Mouse (Mus musculus) spleen, adult 12 weeks (tissue): ENCODE data around the gene Cfap70.

Experiments
- DNase-seq: peaks from one replicate; pipeline ENCODE4 v3.0.0; 2022; ENCODE audit warnings: low spot score

Cfap70 gene

DNA sequence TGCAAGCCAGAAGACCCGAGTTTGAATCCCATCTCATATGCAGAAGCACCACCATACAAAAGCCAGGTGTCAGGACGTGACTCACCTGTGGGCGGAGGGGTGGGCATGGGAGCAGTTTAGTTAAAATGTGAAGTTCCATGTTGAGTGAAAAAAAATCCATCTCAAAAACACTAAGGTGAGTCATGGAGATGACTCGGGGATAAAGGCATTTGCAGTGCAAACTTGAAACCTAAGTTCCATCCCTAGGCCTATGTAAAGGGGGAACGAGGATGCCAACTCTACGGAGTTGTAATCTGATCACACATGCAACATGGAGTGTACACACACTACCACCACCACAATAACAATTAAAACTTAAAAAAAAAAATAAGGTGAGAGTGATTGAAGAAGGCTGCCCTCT lies 29.0 kb downstream of the Cfap70 start:
- no peak for DNase-seq

DNA sequence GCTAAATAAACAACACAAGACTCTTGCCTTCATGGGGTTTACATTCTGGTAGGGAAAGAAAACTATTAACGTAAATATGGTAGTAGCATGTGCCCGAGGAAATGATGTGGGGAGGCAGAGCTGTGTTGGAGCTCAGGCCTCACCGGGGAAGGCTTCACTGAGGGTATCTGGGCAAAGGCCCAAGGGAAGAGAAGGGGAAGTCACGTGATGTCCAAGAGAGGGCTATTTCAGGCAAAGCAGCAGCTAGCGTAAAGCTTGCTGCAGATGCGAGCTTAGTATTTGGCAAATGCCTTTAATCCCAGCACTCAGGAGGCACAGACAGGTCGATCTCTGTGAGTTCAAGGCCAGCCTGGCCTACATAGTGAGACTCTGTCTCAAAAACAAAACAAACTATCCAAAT lies 29.8 kb downstream of the Cfap70 start:
- no peak for DNase-seq

DNA sequence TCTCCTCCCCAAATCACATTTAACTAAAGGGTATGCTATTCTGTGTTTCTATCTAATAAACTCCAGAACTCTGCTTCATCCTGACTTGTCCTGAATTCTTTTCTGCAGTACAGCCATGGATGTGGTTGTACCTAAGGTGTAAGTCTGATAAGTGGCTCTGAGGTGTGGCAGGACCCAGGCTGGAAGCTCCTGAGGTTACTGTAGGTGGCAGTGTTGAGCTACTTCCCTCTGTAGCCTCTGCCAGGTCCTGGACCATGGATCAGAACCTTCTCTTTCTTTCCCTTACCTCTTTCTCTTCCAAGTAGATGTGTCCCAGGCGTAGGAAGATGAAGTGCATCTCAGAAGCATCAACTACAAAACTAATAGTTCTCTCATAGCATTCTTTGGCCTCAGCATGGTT lies 52.0 kb downstream of the Cfap70 start:
- no peak for DNase-seq

GRCm38 (mm10) chr14:20398864-20399263 lies 53.2 kb downstream of the Cfap70 start:
- DNase-seq, result no peak

- no peak for DNase-seq
Measured at GRCm38 (mm10) chr14:20397220-20397619, 54.8 kb downstream of the Cfap70 start.

- peak; percentile 92 for DNase-seq
Measured at GRCm38 (mm10) chr14:20393205-20393913, 58.7 kb downstream of the Cfap70 start, which contains the start of gene Mrps16. Gene Mrps16 (minus strand): TSS chr14:20393634.

GRCm38 (mm10) chr14:20392326-20392725 lies 59.7 kb downstream of the Cfap70 start:
- no peak for DNase-seq

- DNase-seq, result no peak
Measured at GRCm38 (mm10) chr14:20389446-20390079, 62.5 kb downstream of the Cfap70 start.

DNA sequence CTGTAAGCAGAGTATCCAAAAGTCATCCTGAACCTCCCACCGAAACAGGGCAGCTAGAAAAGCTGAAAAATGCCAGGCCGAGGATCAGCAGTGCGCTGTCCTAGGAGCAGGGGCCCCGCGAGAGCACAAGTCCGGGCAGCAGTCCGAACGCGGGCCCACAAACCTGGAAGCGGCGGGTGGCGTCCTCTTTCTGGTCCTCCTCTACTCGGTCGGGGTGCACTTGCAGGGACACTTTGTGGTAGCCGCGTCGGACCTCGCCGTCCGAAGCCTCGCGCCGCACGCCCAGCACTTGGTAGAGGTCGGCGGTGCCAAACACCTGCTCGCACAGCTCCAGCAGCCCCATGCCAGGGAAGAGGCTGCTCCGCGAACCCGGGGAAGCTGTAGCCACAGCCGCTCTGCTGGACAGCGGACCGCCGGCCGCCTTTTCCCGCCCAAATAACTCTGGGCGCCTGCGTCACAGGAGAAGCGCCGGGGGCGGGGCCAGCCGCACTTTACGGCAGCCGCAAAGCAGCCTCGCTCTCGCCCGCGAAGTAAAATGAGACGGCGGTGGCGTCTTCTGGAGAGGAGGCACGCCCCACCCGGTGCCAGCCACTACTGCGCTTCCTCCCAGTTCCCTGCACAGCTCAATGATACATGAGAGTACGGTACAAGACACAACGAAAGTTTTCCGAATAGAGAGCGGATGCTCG lies 63.4 kb downstream of the Cfap70 start, which contains the start of gene Dnajc9:
Dnajc9 (minus strand) TSS at position 470 of the 689 bp plus-strand sequence.
- peak; percentile 91 for DNase-seq

- peak; percentile 22 for DNase-seq
Measured at GRCm38 (mm10) chr14:20379753-20380430, 72.1 kb downstream of the Cfap70 start.

GRCm38 (mm10) chr14:20379087-20379640 lies 72.9 kb downstream of the Cfap70 start:
- DNase-seq, result no peak

- peak; percentile 61 for DNase-seq
Measured at GRCm38 (mm10) chr14:20378313-20379061, 73.5 kb downstream of the Cfap70 start.

DNA sequence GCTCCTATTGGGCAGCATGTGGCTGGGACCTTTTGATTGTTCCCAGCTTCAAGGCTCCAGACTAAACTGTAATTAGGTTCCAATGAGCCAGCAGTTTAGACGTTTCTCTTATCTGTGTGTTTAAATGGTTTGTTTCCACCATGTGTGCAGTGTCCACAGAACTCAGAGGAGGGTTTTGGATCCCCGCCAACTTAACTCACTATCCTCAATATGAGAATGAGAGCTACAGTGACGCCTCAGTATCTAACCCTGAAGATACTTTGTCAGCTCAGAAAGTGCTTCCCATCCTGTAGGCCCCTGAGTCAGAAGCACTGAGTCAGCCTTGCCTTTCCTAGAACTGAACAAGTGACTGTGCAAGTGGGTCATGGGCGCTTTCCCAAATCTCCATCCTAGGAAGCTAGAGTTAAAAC lies 74.9 kb downstream of the Cfap70 start:
- no peak for DNase-seq

GRCm38 (mm10) chr14:20371854-20372253 lies 80.2 kb downstream of the Cfap70 start:
- no peak for DNase-seq

- peak; percentile 24 for DNase-seq
Measured at GRCm38 (mm10) chr14:20370798-20371197, 81.2 kb downstream of the Cfap70 start.

GRCm38 (mm10) chr14:20368271-20368670 lies 83.8 kb downstream of the Cfap70 start:
- no peak for DNase-seq

- no peak for DNase-seq
Measured at GRCm38 (mm10) chr14:20363230-20363629, 88.8 kb downstream of the Cfap70 start.

DNA sequence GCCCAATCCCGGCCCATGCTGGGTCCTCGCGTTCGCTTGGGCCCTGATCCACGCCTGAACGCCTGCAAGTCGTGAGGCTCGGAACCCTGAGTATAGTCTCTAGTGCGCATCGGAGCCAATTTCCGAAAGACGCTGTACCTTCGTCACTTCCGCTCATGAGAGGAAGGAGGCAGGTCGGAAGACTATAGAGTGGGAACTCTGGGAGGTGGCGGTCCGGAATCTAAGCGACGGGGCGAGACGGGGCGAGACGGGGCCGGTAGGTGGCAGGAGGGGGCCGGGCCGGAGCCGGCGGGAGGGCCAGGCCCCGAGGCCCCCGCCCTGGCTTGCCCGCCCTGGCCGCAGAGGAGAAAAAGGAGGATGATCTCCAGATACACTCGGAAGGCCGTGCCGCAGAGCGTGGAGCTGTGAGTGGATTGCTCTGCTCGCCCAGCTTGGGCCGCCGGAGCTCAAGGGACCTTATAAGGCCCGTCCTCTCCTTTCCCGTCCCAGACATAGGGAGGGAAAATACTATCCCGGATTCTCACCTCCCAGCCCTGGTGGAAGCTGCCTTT lies 104.0 kb downstream of the Cfap70 start, which contains the start of the genes Ecd and Fam149b:
Ecd (minus strand) TSS at position 131 of the 551 bp plus-strand sequence.
Fam149b (plus strand) TSS at position 172 of the 551 bp plus-strand sequence.
- peak; percentile 89 for DNase-seq

DNA sequence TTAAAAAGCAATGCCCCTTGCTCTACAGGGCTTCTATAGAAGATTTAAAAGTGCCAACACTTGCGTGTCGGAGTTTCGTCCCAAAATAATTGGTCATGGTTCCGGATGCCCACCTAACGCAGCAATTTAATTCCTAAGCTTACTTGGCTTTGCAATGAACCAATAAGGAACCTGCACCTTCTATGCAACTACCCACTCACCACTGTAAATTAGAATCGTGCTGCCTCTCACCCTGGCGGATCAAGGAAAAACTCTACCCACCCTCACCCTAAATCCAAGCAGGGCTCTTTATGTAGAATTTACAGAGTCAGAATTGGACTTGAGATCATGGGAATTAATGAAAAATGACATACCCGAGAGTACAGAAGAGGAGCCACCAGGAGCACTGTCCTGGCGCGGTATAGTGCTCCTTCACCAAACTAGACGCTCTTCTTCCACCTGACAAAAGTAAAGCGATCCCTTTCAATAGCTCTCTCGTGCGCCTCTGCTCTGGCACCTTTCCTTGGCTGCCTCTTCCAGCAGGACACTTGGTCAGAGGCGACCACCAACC lies 104.5 kb downstream of the Cfap70 start:
- no peak for DNase-seq

GRCm38 (mm10) chr14:20345885-20346284 lies 106.1 kb downstream of the Cfap70 start:
- no peak for DNase-seq
